Mouse (Mus musculus): Measurements from ENCODE around the gene Alox12b. TPM values are rescaled to one million over a fixed set of nuclear protein-coding genes. Genes with fewer than 3 reads are reported as not detected.

Alox12b gene
- polyA plus RNA-seq, 1 experiment from 2014 or later: 0.36 TPM

DNA sequence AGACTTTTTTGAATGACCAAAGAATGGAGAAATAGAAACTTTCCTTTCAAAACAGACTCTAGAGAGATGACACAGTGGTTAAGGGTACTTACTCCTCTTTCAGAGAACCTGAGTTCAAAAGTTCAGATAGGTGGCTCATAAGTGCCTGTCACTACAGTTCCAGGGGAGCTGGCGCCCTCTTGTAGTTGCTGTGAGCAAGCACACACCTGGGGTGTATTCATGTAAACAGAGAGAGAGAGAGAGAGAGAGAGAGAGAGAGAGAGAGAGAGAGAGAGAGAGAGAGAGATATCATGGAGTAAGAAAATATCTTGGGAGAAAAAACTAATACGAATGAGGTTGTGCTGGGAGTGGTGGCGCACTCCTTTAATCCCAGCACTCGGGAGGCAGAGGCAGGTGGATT is 23.3 kb downstream of the Alox12b start:
- 84% methylated on average over 4 of the region's 4 CpGs for WGBS
- no peak overlapping the region for H3K27ac ChIP-seq
- no peak for ATAC-seq (replicated peaks; ENCODE audit: low FRiP score, low read depth)

DNA sequence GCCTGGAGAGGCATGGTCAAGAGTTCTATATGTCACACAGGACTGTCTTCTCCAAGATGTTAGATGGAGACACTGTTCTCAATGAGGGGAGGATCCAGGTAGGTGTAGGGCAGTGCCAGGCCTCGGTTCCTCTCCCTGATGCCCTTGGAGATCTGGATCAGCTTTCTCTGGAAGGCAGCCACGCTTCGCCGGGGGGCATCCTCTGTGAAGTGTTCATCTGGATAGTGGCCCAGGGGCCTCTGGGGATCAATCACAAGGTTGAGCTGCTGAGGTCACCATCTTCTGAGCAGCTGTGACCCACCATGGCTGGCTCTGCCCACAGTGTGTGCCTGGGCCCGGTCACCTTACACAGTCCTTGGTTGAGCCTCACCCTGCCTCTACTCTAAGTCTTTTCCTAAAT is 28.2 kb downstream of the Alox12b start:
- no peak overlapping the region for H3K4me2 ChIP-seq (ENCODE audit: low read length)
- no peak overlapping the region for H3K4me3 ChIP-seq (replicated peaks; ENCODE audit: low read depth, low read length)
- ATAC-seq (replicated peaks; ENCODE audit: low FRiP score, low read depth): no peak
- H3K27me3 ChIP-seq (ENCODE audit: insufficient read depth, low read length): no peaks in the 10 kb centered on the region
- no peaks in the 10 kb centered on the region for H3K4me1 ChIP-seq (replicated peaks; ENCODE audit: insufficient read depth, low read length)
- no peak overlapping the region for H3K27ac ChIP-seq
- no peak for DNase-seq (ENCODE audit: low spot score)
- WGBS: 70% methylated on average over 5 of the region's 5 CpGs
- TF ChIP-seq CTCF (IDR thresholded peaks at IDR 0.05; ENCODE audit: low read depth): no peak
- H3K36me3 ChIP-seq (ENCODE audit: insufficient read depth, low read length): no peaks in the 10 kb centered on the region
- H3K9ac ChIP-seq (ENCODE audit: low read depth, low read length): no peak overlapping the region
- H3K9me3 ChIP-seq (replicated peaks; ENCODE audit: low read length): no peaks in the 10 kb centered on the region

More for the DNA sequence above, 23.3 kb downstream of the Alox12b start:
- DNase-seq (ENCODE audit: low spot score): no peak
- H3K4me1 ChIP-seq (replicated peaks; ENCODE audit: insufficient read depth, low read length): no peaks in the 10 kb centered on the region
- no peaks in the 10 kb centered on the region for H3K9me3 ChIP-seq (replicated peaks; ENCODE audit: low read length)
- H3K27me3 ChIP-seq (ENCODE audit: insufficient read depth, low read length): no peaks in the 10 kb centered on the region
- no peaks in the 10 kb centered on the region for H3K36me3 ChIP-seq (ENCODE audit: insufficient read depth, low read length)
- no peak overlapping the region for H3K4me3 ChIP-seq (replicated peaks; ENCODE audit: low read depth, low read length)
- no peak overlapping the region for H3K9ac ChIP-seq (ENCODE audit: low read depth, low read length)
- peak; percentile 18; the same call in 1 of the 2 replicates for TF ChIP-seq CTCF (IDR thresholded peaks at IDR 0.05; ENCODE audit: low read depth)
- H3K4me2 ChIP-seq (ENCODE audit: low read length): no peak overlapping the region

DNA sequence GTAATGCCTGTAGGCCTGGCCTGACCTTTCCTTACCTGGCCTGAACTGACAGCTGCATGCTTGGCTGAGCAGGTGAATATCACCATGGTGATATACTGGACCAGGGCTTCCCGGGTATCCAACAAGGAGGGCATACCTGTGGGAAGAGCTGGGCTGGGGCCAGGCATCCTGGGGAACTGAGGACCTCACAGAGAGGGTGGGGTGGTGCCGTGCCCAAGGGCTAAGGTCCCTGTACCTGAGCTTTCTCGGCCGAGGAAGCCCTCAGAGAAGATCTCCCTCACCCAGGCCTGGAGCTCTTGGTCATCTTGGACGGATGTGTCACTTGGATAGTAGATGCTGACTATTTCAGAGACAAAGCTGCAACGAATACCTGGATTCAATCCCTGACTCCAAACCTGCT is 29.1 kb downstream of the Alox12b start:
- Histone ChIP-seq H3K4me3 (replicated peaks; ENCODE audit: low read depth, low read length) (no peak overlapping the region), H3K4me2 (ENCODE audit: low read length) (no peak overlapping the region), H3K36me3 (ENCODE audit: insufficient read depth, low read length) (no peaks in the 10 kb centered on the region), H3K9ac (ENCODE audit: low read depth, low read length) (no peak overlapping the region), H3K27me3 (ENCODE audit: insufficient read depth, low read length) (no peaks in the 10 kb centered on the region), H3K27ac (no peak overlapping the region), H3K9me3 (replicated peaks; ENCODE audit: low read length) (no peaks in the 10 kb centered on the region), H3K4me1 (replicated peaks; ENCODE audit: insufficient read depth, low read length) (no peaks in the 10 kb centered on the region)
- ATAC-seq (replicated peaks; ENCODE audit: low FRiP score, low read depth) (no peak), DNase-seq (ENCODE audit: low spot score) (no peak)
- no peak for TF ChIP-seq CTCF (IDR thresholded peaks at IDR 0.05; ENCODE audit: low read depth)
- WGBS: 79% methylated on average over 6 of the region's 6 CpGs

DNA sequence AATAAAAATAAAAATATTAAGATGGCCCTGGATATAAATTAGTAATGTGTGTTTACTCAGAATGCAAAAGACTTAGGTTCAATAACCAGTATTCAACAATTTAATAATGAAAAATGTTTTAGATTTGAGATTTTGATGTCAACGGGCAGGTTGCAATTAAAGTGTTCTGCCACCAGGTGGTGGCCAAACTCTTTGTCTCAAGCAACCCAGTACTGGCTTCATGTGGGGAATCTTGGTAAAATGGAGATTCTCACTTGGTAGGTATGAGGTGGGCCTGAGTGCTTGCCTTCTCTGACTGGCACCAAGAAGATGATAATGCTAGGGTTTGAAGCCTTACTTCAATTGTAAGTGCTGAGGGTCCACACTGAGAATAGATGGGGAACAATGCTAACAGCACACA is 36.1 kb downstream of the Alox12b start:
- Histone ChIP-seq H3K36me3 (ENCODE audit: insufficient read depth, low read length) (no peaks in the 10 kb centered on the region), H3K4me2 (ENCODE audit: low read length) (no peak overlapping the region), H3K27me3 (ENCODE audit: insufficient read depth, low read length) (peaks cover 11% of the 10 kb centered on the region), H3K4me1 (replicated peaks; ENCODE audit: insufficient read depth, low read length) (no peaks in the 10 kb centered on the region), H3K27ac (no peak overlapping the region), H3K4me3 (replicated peaks; ENCODE audit: low read depth, low read length) (no peak overlapping the region), H3K9me3 (replicated peaks; ENCODE audit: low read length) (no peaks in the 10 kb centered on the region), H3K9ac (ENCODE audit: low read depth, low read length) (no peak overlapping the region)
- DNase-seq (ENCODE audit: low spot score): peak; percentile 74
- WGBS: 2% methylated on average over 1 of the region's 1 CpGs
- TF ChIP-seq CTCF (IDR thresholded peaks at IDR 0.05; ENCODE audit: low read depth): peak; percentile 92
- no peak for ATAC-seq (replicated peaks; ENCODE audit: low FRiP score, low read depth)

DNA sequence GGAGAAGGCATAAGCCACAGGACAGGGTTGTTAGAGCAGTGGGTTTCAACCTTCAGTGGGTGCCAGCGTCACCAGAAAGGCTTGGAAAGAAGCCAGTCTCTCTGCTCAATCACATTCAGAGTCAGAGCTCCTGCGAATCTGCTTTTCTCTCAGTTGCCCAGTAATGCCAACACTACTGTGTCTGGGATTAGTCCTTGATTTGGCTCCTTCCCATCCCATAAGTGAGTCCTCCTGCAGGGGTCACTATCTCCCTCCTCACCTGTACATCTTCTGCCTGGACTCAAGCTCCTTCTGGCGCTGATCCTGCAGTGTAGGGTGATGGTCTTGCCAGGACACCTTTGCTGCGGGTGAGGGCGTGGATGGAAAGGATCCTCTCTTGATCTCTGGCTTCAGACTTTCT is 40.0 kb downstream of the Alox12b start:
- ATAC-seq (replicated peaks; ENCODE audit: low FRiP score, low read depth) (no peak), DNase-seq (ENCODE audit: low spot score) (peak; percentile 32)
- peak; percentile 55 for TF ChIP-seq CTCF (IDR thresholded peaks at IDR 0.05; ENCODE audit: low read depth)
- H3K27me3 ChIP-seq (ENCODE audit: insufficient read depth, low read length): peaks cover 11% of the 10 kb centered on the region
- H3K4me1 ChIP-seq (replicated peaks; ENCODE audit: insufficient read depth, low read length): no peaks in the 10 kb centered on the region
- H3K4me2 ChIP-seq (ENCODE audit: low read length): peak overlapping the region; percentile 41; the same call in 1 of the 2 replicates
- H3K27ac ChIP-seq: no peak overlapping the region
- no peak overlapping the region for H3K9ac ChIP-seq (ENCODE audit: low read depth, low read length)
- no peaks in the 10 kb centered on the region for H3K9me3 ChIP-seq (replicated peaks; ENCODE audit: low read length)
- H3K36me3 ChIP-seq (ENCODE audit: insufficient read depth, low read length): no peaks in the 10 kb centered on the region
- no peak overlapping the region for H3K4me3 ChIP-seq (replicated peaks; ENCODE audit: low read depth, low read length)
- 4% methylated on average over 5 of the region's 5 CpGs for WGBS

DNA sequence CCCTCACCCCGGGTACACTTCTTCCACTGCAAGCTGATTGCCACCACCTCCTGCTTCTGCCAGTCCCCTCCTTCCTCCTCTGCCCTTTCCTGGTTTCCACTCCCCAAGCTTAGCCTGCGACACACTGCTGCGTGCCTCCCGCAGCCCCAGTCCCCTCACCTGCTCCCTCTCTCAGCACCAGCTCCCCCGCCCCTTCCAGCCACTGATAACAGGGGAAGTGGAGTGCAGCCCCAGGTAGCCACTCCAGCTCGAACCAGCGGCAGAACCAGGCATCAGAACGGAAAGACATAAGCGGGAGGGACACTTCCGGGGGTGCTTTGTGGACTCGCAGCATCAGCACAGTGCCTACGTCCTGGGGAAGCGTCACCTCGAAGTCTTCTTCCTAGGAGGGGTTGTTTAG is 40.4 kb downstream of the Alox12b start:
- no peak for ATAC-seq (replicated peaks; ENCODE audit: low FRiP score, low read depth)
- Histone ChIP-seq H3K4me1 (replicated peaks; ENCODE audit: insufficient read depth, low read length) (no peaks in the 10 kb centered on the region), H3K4me3 (replicated peaks; ENCODE audit: low read depth, low read length) (peak overlapping the region; percentile 23), H3K9ac (ENCODE audit: low read depth, low read length) (peak overlapping the region; percentile 24; the same call in 1 of the 2 replicates), H3K4me2 (ENCODE audit: low read length) (peak overlapping the region; percentile 41), H3K36me3 (ENCODE audit: insufficient read depth, low read length) (no peaks in the 10 kb centered on the region), H3K27me3 (ENCODE audit: insufficient read depth, low read length) (peaks cover 11% of the 10 kb centered on the region), H3K9me3 (replicated peaks; ENCODE audit: low read length) (no peaks in the 10 kb centered on the region), H3K27ac (no peak overlapping the region)
- under 1% methylated on average over 14 of the region's 14 CpGs for WGBS
- no peak for DNase-seq (ENCODE audit: low spot score)
- TF ChIP-seq CTCF (IDR thresholded peaks at IDR 0.05; ENCODE audit: low read depth): no peak

DNA sequence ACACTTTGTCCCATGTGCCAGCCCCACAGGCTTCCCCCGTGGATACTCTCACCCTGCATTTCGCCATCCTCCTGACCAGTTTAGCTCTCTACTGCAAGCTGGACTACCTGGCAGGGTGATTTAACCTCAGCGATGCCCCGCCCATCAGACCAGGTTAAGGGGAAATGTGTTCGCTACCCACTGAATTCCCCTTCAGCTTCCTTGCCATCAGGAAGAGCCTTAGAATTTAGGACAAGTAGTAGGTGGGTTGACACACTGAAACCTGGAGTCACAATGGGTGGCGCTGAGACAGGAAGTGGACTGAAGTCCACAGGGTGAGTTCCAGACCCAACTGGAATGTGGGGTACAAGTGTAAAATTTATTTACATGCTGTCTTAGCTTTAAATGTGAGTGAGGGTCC is 41.0 kb downstream of the Alox12b start, which contains the start of gene Alox8:
TSS of gene Alox8 (minus strand) at position 101 of the 400 bp plus-strand sequence.
- TF ChIP-seq CTCF (IDR thresholded peaks at IDR 0.05; ENCODE audit: low read depth): no peak
- DNase-seq (ENCODE audit: low spot score) (no peak), ATAC-seq (replicated peaks; ENCODE audit: low FRiP score, low read depth) (no peak)
- Histone ChIP-seq H3K36me3 (ENCODE audit: insufficient read depth, low read length) (no peaks in the 10 kb centered on the region), H3K9me3 (replicated peaks; ENCODE audit: low read length) (no peaks in the 10 kb centered on the region), H3K4me2 (ENCODE audit: low read length) (peak within 1 kb of the TSS; percentile 41), H3K27ac (no peak within 1 kb of the TSS), H3K9ac (ENCODE audit: low read depth, low read length) (peak within 1 kb of the TSS; percentile 24; the same call in 1 of the 2 replicates), H3K27me3 (ENCODE audit: insufficient read depth, low read length) (peaks cover 11% of the 10 kb centered on the region), H3K4me3 (replicated peaks; ENCODE audit: low read depth, low read length) (peak within 1 kb of the TSS; percentile 23), H3K4me1 (replicated peaks; ENCODE audit: insufficient read depth, low read length) (no peaks in the 10 kb centered on the region)
- WGBS: 31% methylated on average over 6 of the region's 6 CpGs
